Mouse (Mus musculus) embryonic facial prominence, embryonic 11.5 days (tissue): ENCODE measurements around the gene Socs4. TPM values are rescaled to one million over a fixed set of nuclear protein-coding genes. Genes with fewer than 3 reads are reported as not detected.

Source experiments
- ATAC-seq: fragments of 200-750 bp; cut with Nextera tagmentation; replicated peaks from 2 replicates; pipeline ENCODE4 v1.8.0; 2017; ENCODE audit warnings: low read depth; ENCODE audit not compliant: insufficient number of reproducible peaks, low FRiP score, low TSS enrichment
- DNase-seq: peaks from one replicate; pipeline ENCODE4 v3.0.0-alpha.2; 2015; ENCODE audit warnings: low spot score
- H3K27ac ChIP-seq: fragments of 300-500 bp; sonication (generic); replicated peaks from 2 replicates; pipeline ENCODE4 v1.5.1; 2014; ENCODE audit warnings: mild to moderate bottlenecking, low read depth, low read length, control low read depth
- H3K27me3 ChIP-seq: fragments of 300-500 bp; sonication (generic); 2 replicates; pipeline ENCODE4 v1.6.1; 2014; ENCODE audit warnings: mild to moderate bottlenecking, low read length, moderate library complexity, mixed read lengths; ENCODE audit not compliant: control insufficient read depth, insufficient read depth
- H3K36me3 ChIP-seq: fragments of 300-500 bp; sonication (generic); replicated peaks from 2 replicates; pipeline ENCODE4 v1.6.1; 2014; ENCODE audit warnings: low read depth, mild to moderate bottlenecking, low read length, moderate library complexity, mixed read lengths; ENCODE audit not compliant: control insufficient read depth, insufficient read depth
- H3K4me1 ChIP-seq: fragments of 300-500 bp; sonication (generic); 2 replicates; pipeline ENCODE4 v1.6.1; 2014; ENCODE audit warnings: low read length, mixed read lengths; ENCODE audit not compliant: control insufficient read depth, insufficient read depth
- H3K4me2 ChIP-seq: fragments of 300-500 bp; sonication (generic); 2 replicates; pipeline ENCODE4 v1.6.1; 2014; ENCODE audit warnings: low read depth, mild to moderate bottlenecking, control low read depth, low read length, moderate library complexity
- H3K4me3 ChIP-seq: fragments of 300-500 bp; sonication (generic); 2 replicates; pipeline ENCODE4 v1.5.1; 2014; ENCODE audit warnings: low read depth, low read length, control low read depth
- H3K9ac ChIP-seq: fragments of 300-500 bp; sonication (generic); replicated peaks from 2 replicates; pipeline ENCODE4 v1.6.1; 2014; ENCODE audit warnings: mild to moderate bottlenecking, control low read depth, low read length
- H3K9me3 ChIP-seq: fragments of 300-500 bp; sonication (generic); replicated peaks from 2 replicates; pipeline ENCODE4 v1.6.1; 2016; ENCODE audit warnings: mild to moderate bottlenecking, low read length, inconsistent platforms, mixed read lengths; ENCODE audit not compliant: control insufficient read depth
- WGBS: fragments of 180-500 bp; shearing (Covaris S2); extraction: QIAGEN DNeasy Blood & Tissue Kit; methylation state at CpG from one replicate; pipeline ENCODE4 v1.1.7; 2014; 5-methylcytosine and 5-hydroxymethylcytosine counted together
- polyA plus RNA-seq: library from polyadenylated mRNA; unstranded; fragments of >200 nt; fragmentation: Nextera tagmentation; extraction: Ambion mirVana; gene quantifications from 2 replicates; pipeline ENCODE4 v1.2.1, GENCODE M21; 2014

The Socs4 gene
- polyA plus RNA-seq, 1 experiment from 2014 or later = 7.8 TPM

- ATAC-seq = no peak
- Histone ChIP-seq H3K27ac (no peak overlapping the region), H3K36me3 (no peaks in the 10 kb centered on the region; the same call in 1 of the 2 replicates), H3K4me3 (no peak overlapping the region), H3K27me3 (no peaks in the 10 kb centered on the region), H3K9ac (no peak overlapping the region), H3K4me2 (no peak overlapping the region), H3K9me3 (no peaks in the 10 kb centered on the region), H3K4me1 (no peaks in the 10 kb centered on the region)
- 83% methylated on average over 9 of the region's 9 CpGs for WGBS
- DNase-seq = no peak
Measured at GRCm38 (mm10) chr14:47325965-47326761, 49.4 kb downstream of the Socs4 start.

- no peak overlapping the region for H3K27ac ChIP-seq
- DNase-seq = no peak
- H3K4me3 ChIP-seq = no peak overlapping the region
- H3K36me3 ChIP-seq = no peaks in the 10 kb centered on the region; the same call in 1 of the 2 replicates
- H3K9ac ChIP-seq = no peak overlapping the region
- ATAC-seq = no peak
- no peak overlapping the region for H3K4me2 ChIP-seq
- WGBS = 95% methylated on average over 5 of the region's 5 CpGs
- no peaks in the 10 kb centered on the region for H3K4me1 ChIP-seq
- H3K9me3 ChIP-seq = no peaks in the 10 kb centered on the region
- no peaks in the 10 kb centered on the region for H3K27me3 ChIP-seq
Measured at GRCm38 (mm10) chr14:47327347-47327746, 50.6 kb downstream of the Socs4 start.

DNA sequence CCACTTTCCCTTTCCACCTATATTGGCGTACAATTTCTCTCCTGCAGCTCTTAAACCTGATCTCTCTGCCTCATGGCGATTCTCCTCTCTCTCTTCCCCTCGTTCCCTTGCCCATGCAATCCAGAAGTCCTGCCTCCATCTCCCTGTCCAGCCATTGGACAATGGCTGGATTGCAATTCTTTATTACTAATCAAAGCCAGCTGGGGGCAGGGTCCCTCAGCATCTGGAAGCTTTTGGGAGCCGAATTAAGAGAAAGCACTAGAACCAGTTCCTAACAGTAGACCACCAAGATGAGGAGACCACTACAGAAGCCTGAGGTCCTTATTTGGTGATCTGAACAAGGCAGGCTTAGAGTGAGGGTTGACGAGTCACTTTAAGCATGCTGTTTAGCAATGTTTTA is 55.2 kb downstream of the Socs4 start:
- Histone ChIP-seq H3K36me3 (no peaks in the 10 kb centered on the region), H3K9me3 (no peaks in the 10 kb centered on the region), H3K4me3 (no peak overlapping the region), H3K27ac (no peak overlapping the region), H3K4me2 (no peak overlapping the region), H3K4me1 (no peaks in the 10 kb centered on the region), H3K9ac (no peak overlapping the region), H3K27me3 (no peaks in the 10 kb centered on the region)
- DNase-seq (peak; percentile 75), ATAC-seq (no peak)
- 30% methylated on average over 5 of the region's 5 CpGs for WGBS

DNA sequence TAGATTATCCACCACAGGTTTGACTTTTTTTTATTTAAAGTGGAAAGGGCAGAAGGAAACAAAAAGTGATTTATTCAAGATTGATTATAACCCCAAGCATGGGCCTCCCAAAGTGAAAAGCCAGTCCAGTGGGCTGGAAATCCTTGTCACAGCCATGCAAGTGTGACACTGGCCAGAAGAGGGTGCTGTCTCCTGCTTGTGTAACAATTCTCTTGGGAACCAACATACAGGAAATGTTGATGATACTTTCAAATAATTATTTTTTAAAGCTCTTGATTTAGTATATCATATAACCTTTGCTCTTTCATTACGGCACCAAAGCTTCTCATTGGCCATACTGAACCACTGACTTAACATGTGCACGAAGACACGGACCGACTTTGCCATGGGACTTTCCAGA is 58.1 kb downstream of the Socs4 start:
- no peaks in the 10 kb centered on the region for H3K9me3 ChIP-seq
- no peaks in the 10 kb centered on the region for H3K27me3 ChIP-seq
- 82% methylated on average over 4 of the region's 4 CpGs for WGBS
- no peak for ATAC-seq
- DNase-seq = peak; percentile 64
- no peak overlapping the region for H3K4me2 ChIP-seq
- H3K9ac ChIP-seq = no peak overlapping the region
- no peaks in the 10 kb centered on the region for H3K4me1 ChIP-seq
- H3K4me3 ChIP-seq = no peak overlapping the region
- H3K27ac ChIP-seq = no peak overlapping the region
- H3K36me3 ChIP-seq = no peaks in the 10 kb centered on the region

DNA sequence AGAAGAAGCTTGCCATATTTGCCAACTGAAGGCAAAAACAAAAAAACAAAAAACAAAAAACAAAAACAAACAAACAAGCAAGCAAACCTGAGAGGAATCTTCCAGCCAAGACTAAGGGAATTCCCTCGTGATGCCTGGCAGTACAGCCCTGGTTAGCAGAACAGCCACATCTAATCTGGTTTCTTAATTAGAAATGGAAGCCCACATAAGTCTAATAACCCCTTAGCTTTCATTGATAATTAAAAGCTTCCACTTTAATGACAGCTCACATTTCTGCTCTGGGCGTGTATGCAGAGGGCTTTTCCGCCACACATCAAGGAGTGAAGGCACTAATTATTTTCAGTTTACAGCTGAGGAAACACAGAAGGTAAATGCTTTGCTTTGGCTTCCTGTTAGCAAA is 58.6 kb downstream of the Socs4 start:
- H3K9ac ChIP-seq = no peak overlapping the region
- no peak overlapping the region for H3K4me2 ChIP-seq
- H3K4me3 ChIP-seq = no peak overlapping the region
- ATAC-seq (no peak), DNase-seq (no peak)
- H3K27me3 ChIP-seq = no peaks in the 10 kb centered on the region
- no peaks in the 10 kb centered on the region for H3K9me3 ChIP-seq
- H3K27ac ChIP-seq = no peak overlapping the region
- no peaks in the 10 kb centered on the region for H3K36me3 ChIP-seq
- WGBS = 66% methylated on average over 3 of the region's 3 CpGs
- H3K4me1 ChIP-seq = no peaks in the 10 kb centered on the region

DNA sequence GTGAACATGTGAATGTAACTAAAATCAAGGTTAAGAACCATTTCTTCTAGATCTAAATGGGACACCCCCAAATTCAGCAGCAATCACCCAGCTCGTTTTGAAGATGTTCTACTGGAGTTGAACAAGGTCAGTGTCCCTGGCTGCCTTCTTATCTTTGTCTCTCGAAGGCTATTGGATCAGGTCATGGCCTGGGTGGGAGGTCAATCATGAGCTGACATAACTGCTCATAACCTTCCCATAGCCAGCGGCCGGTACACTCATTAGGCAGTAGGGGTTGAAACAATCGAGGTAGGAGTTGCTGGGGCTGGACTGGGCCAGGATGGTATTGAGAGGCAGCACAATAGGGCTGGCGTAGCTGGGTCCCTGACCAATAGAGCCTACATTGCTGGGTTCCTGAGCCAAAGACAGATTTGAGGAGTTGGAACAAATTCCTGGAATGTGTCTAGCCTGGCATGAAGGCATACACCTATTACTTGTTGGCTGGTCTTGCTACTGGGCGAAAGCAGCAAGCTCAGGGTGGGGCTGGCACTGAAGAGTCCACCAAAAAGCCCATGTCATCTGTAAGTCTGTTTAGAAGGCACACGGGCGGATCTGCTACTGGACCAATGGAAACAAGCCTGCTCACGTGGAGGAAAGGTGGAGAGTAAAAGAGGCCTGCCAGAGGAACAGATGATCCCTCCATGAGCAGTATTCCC is 63.6 kb downstream of the Socs4 start:
- Histone ChIP-seq H3K4me1 (no peaks in the 10 kb centered on the region), H3K4me2 (no peak overlapping the region), H3K9ac (no peak overlapping the region), H3K4me3 (no peak overlapping the region), H3K27me3 (no peaks in the 10 kb centered on the region), H3K9me3 (no peaks in the 10 kb centered on the region), H3K36me3 (no peaks in the 10 kb centered on the region), H3K27ac (no peak overlapping the region)
- 88% methylated on average over 10 of the region's 10 CpGs for WGBS
- DNase-seq (no peak), ATAC-seq (no peak)

- Histone ChIP-seq H3K27me3 (no peaks in the 10 kb centered on the region), H3K27ac (no peak overlapping the region), H3K36me3 (no peaks in the 10 kb centered on the region), H3K4me3 (no peak overlapping the region), H3K4me2 (no peak overlapping the region), H3K4me1 (no peaks in the 10 kb centered on the region), H3K9me3 (no peaks in the 10 kb centered on the region), H3K9ac (no peak overlapping the region)
- DNase-seq (no peak), ATAC-seq (0 out of 2 replicates have a peak, but pooled peaks have one; percentile 39)
- WGBS = 52% methylated on average over 4 of the region's 4 CpGs
Measured at GRCm38 (mm10) chr14:47341811-47342291, 65.1 kb downstream of the Socs4 start.
